Mouse (Mus musculus): ENCODE measurements around the gene Cenpx. TPM values are rescaled to one million over a fixed set of nuclear protein-coding genes. Genes with fewer than 3 reads are reported as not detected.

Gene Cenpx
- polyA plus RNA-seq, 1 experiment from 2014 or later = 118 TPM

DNA sequence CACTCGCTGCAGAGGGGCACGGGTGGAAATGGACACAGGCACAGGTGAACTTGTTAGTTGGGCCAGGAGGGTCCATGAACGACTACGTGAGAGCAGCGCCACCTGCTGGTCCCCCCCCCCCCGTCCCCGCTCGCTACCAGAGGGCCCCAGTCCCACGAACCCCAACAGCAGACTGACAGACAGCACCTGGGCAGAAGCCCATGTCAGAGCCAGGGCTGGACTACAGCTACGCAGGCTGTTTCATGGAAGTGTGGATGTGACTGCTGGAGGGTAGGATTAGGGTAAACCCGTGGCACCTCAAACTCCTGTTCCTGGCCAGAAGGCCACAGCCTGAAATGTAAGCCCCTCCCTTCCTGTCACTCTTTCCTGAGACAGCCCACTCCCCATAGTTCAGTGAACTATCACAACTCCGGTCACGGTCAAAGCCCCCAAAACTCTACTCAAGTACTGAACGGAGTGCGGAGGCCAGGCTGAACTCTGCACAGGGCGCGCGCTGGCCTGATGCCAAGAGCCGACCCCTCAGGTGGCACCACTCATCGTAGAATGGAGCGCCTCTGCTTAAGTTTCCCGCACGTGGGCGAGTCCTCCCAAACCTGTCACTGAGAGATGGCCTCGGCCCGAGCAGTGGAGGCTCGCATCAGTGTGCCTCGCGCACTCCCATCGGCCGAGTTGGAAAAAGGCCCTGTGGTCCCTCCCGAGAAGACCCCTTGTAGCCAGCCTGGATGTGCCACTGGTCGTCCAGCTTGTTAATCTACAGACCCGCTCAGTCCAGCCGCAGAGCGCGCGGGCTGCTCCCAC is 568 bp downstream of the Cenpx start:
- Histone ChIP-seq H3K9ac (replicated peaks; ENCODE audit: low read length) (peak overlapping the region; percentile 56), H3K4me2 (ENCODE audit: low read depth, low read length) (peak overlapping the region; percentile 97), H3K4me1 (ENCODE audit: control insufficient read depth, insufficient read depth, low read length) (peaks cover 5% of the 10 kb centered on the region; the same call in 1 of the 2 replicates), H3K27me3 (ENCODE audit: control insufficient read depth, insufficient read depth, low read length) (no peaks in the 10 kb centered on the region), H3K36me3 (replicated peaks; ENCODE audit: control insufficient read depth, insufficient read depth, low read depth, low read length) (no peaks in the 10 kb centered on the region; the same call in none of the 2 replicates), H3K4me3 (ENCODE audit: low read depth, low read length) (peak overlapping the region; percentile 53), H3K27ac (replicated peaks; ENCODE audit: low read depth, low read length) (no peak overlapping the region), H3K9me3 (replicated peaks; ENCODE audit: control insufficient read depth, low read length) (no peaks in the 10 kb centered on the region)
- peak; percentile 78 for DNase-seq (ENCODE audit: low spot score)
- peak; percentile 69 for ATAC-seq (replicated peaks; ENCODE audit: insufficient number of reproducible peaks, low FRiP score, low TSS enrichment, low read depth)
- under 1% methylated on average over 37 of the region's 38 CpGs for WGBS

DNA sequence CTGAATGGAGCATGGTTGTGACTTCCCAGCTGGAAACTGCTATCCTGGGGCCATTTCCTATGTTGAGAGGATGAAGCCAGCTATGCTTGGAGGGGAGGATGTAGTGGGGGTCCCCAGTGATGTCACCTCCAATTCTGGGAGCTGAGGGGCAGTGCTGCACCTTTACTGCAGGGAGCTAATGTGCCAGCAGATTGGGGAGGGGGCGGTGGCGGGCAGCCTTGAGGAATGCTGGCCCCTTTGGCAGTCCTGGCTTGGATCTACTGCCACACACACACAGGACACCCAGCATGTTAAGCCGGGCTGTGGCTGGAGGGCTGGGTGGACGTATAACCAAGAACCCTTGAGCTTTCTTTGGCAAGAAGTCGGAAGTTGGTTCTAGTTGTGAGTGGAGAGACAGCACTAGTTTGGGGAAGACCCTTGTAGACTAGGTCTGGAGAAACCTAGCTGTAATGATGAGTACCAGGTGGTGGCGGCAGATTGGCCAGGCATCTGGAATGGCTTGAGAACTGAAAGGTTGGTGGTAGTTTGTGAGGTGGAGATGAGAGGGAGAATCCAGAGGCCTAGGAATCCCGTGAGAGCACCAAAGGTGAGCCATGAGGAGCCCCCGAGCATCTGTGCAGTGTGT is 1.4 kb downstream of the Cenpx start:
- WGBS = 57% methylated on average over 8 of the region's 8 CpGs
- H3K4me1 ChIP-seq (ENCODE audit: control insufficient read depth, insufficient read depth, low read length) = peaks cover 9% of the 10 kb centered on the region
- ATAC-seq (replicated peaks; ENCODE audit: insufficient number of reproducible peaks, low FRiP score, low TSS enrichment, low read depth) (no peak), DNase-seq (ENCODE audit: low spot score) (no peak)
- H3K27ac ChIP-seq (replicated peaks; ENCODE audit: low read depth, low read length) = no peak overlapping the region
- no peaks in the 10 kb centered on the region for H3K9me3 ChIP-seq (replicated peaks; ENCODE audit: control insufficient read depth, low read length)
- no peaks in the 10 kb centered on the region; the same call in none of the 2 replicates for H3K36me3 ChIP-seq (replicated peaks; ENCODE audit: control insufficient read depth, insufficient read depth, low read depth, low read length)
- no peak overlapping the region for H3K9ac ChIP-seq (replicated peaks; ENCODE audit: low read length)
- no peak overlapping the region; the same call in 1 of the 2 replicates for H3K4me2 ChIP-seq (ENCODE audit: low read depth, low read length)
- H3K27me3 ChIP-seq (ENCODE audit: control insufficient read depth, insufficient read depth, low read length) = no peaks in the 10 kb centered on the region
- 0 out of 2 replicates have a peak overlapping the region, but pooled peaks have one; percentile 11 for H3K4me3 ChIP-seq (ENCODE audit: low read depth, low read length)

DNA sequence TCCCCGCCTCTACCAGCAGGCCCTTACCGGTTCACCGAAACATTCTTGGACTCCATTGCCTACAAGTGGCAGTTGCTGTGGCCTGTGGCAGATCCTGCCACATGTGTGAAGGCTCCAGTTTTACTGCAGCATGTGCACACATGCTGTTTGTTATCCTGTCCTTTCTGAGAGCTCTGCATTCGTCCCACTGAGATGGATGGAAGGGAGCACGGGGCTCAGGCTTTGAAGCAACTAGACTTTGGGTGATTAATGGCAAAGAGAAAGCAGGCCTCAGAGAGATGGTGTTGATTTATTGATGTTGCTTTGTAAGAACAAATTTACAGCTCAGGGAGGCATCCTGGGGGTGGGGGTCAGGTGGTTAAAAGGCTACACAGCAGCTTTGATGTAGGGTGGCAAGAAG is 2.9 kb downstream of the Cenpx start:
- no peak overlapping the region for H3K4me2 ChIP-seq (ENCODE audit: low read depth, low read length)
- WGBS = 83% methylated on average over 5 of the region's 5 CpGs
- H3K36me3 ChIP-seq (replicated peaks; ENCODE audit: control insufficient read depth, insufficient read depth, low read depth, low read length) = no peaks in the 10 kb centered on the region; the same call in 1 of the 2 replicates
- H3K9me3 ChIP-seq (replicated peaks; ENCODE audit: control insufficient read depth, low read length) = no peaks in the 10 kb centered on the region
- peaks cover 14% of the 10 kb centered on the region for H3K4me1 ChIP-seq (ENCODE audit: control insufficient read depth, insufficient read depth, low read length)
- no peak for DNase-seq (ENCODE audit: low spot score)
- H3K9ac ChIP-seq (replicated peaks; ENCODE audit: low read length) = no peak overlapping the region
- no peak overlapping the region for H3K27ac ChIP-seq (replicated peaks; ENCODE audit: low read depth, low read length)
- no peak for ATAC-seq (replicated peaks; ENCODE audit: insufficient number of reproducible peaks, low FRiP score, low TSS enrichment, low read depth)
- H3K27me3 ChIP-seq (ENCODE audit: control insufficient read depth, insufficient read depth, low read length) = no peaks in the 10 kb centered on the region
- no peak overlapping the region for H3K4me3 ChIP-seq (ENCODE audit: low read depth, low read length)

DNA sequence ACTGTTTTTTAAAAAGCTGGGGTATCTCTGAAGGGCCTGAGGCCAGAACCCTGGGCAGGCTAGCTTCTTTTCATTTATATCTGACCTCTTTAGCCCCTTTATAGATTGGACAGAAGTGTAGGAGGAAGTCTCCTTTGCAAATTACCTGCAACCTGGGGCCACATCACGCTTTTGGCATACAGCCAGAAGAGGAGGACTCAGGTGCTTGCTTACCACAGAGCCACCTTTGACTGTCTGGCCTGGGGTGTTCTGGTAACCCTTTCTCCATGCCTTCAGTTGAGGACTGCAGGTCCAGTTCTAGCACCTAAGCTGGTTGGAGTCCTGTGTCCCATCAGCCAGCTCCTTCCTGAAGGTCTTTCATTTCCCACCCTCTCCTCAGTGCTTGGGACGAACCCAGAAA is 4.0 kb downstream of the Cenpx start:
- Histone ChIP-seq H3K9ac (replicated peaks; ENCODE audit: low read length) (no peak overlapping the region), H3K4me3 (ENCODE audit: low read depth, low read length) (no peak overlapping the region), H3K36me3 (replicated peaks; ENCODE audit: control insufficient read depth, insufficient read depth, low read depth, low read length) (no peaks in the 10 kb centered on the region; the same call in 1 of the 2 replicates), H3K27ac (replicated peaks; ENCODE audit: low read depth, low read length) (no peak overlapping the region), H3K4me1 (ENCODE audit: control insufficient read depth, insufficient read depth, low read length) (peaks cover 21% of the 10 kb centered on the region), H3K27me3 (ENCODE audit: control insufficient read depth, insufficient read depth, low read length) (no peaks in the 10 kb centered on the region), H3K9me3 (replicated peaks; ENCODE audit: control insufficient read depth, low read length) (no peaks in the 10 kb centered on the region), H3K4me2 (ENCODE audit: low read depth, low read length) (no peak overlapping the region)
- WGBS = 89% methylated on average over 2 of the region's 2 CpGs
- ATAC-seq (replicated peaks; ENCODE audit: insufficient number of reproducible peaks, low FRiP score, low TSS enrichment, low read depth) (no peak), DNase-seq (ENCODE audit: low spot score) (no peak)

DNA sequence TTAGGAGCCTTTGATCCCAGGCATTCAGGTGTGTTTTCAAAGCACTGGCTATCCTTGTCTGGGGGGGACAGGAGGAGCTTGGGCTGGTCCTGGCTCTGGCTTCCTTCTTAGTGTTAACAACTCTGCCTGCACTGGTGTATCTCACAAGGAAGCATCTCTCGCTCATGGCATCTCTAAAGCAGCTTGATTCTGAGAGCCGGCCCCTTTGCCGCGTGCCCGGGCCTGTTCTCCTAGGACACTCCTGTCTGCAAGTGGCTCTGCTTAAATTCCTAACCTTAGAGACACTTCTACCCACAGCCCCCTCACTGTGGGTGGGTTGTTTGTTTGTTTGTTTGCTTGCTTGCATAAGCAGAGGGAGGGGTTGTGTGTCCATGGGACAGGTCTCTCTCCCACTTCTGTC is 5.6 kb downstream of the Cenpx start:
- peak overlapping the region; percentile 66 for H3K27ac ChIP-seq (replicated peaks; ENCODE audit: low read depth, low read length)
- DNase-seq (ENCODE audit: low spot score) (peak; percentile 20), ATAC-seq (replicated peaks; ENCODE audit: insufficient number of reproducible peaks, low FRiP score, low TSS enrichment, low read depth) (no peak)
- no peaks in the 10 kb centered on the region; the same call in 1 of the 2 replicates for H3K36me3 ChIP-seq (replicated peaks; ENCODE audit: control insufficient read depth, insufficient read depth, low read depth, low read length)
- no peaks in the 10 kb centered on the region for H3K9me3 ChIP-seq (replicated peaks; ENCODE audit: control insufficient read depth, low read length)
- no peak overlapping the region for H3K4me2 ChIP-seq (ENCODE audit: low read depth, low read length)
- H3K4me1 ChIP-seq (ENCODE audit: control insufficient read depth, insufficient read depth, low read length) = peaks cover 32% of the 10 kb centered on the region
- 0 out of 2 replicates have a peak overlapping the region, but pooled peaks have one; percentile 8 for H3K9ac ChIP-seq (replicated peaks; ENCODE audit: low read length)
- H3K4me3 ChIP-seq (ENCODE audit: low read depth, low read length) = no peak overlapping the region
- H3K27me3 ChIP-seq (ENCODE audit: control insufficient read depth, insufficient read depth, low read length) = no peaks in the 10 kb centered on the region
- WGBS = 35% methylated on average over 5 of the region's 5 CpGs

DNA sequence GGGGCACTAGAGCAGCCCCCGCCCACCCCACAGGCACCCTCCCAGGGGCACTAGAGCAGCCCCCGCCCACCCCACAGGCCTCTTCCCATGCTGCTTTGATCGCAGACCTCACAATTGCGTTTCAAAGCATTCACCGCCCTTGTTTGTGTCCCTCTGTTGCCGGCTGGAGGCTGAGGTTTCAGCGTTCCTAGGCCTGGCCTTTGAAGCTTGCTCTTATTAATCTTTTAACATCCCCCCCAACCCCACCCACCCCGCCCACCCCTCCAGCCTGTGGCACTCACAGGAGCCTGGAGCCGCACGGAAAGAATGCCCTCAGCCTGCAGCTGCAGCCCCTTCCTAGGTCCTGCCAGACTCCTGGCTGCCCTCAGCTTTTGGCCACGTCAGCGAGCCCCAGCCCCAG is 6.3 kb downstream of the Cenpx start:
- Histone ChIP-seq H3K9ac (replicated peaks; ENCODE audit: low read length) (0 out of 2 replicates have a peak overlapping the region, but pooled peaks have one; percentile 22), H3K36me3 (replicated peaks; ENCODE audit: control insufficient read depth, insufficient read depth, low read depth, low read length) (no peaks in the 10 kb centered on the region; the same call in 1 of the 2 replicates), H3K4me3 (ENCODE audit: low read depth, low read length) (no peak overlapping the region), H3K27me3 (ENCODE audit: control insufficient read depth, insufficient read depth, low read length) (no peaks in the 10 kb centered on the region), H3K27ac (replicated peaks; ENCODE audit: low read depth, low read length) (peak overlapping the region; percentile 66), H3K9me3 (replicated peaks; ENCODE audit: control insufficient read depth, low read length) (no peaks in the 10 kb centered on the region), H3K4me1 (ENCODE audit: control insufficient read depth, insufficient read depth, low read length) (peaks cover 32% of the 10 kb centered on the region), H3K4me2 (ENCODE audit: low read depth, low read length) (no peak overlapping the region; the same call in 1 of the 2 replicates)
- peak; percentile 61 for DNase-seq (ENCODE audit: low spot score)
- no peak for ATAC-seq (replicated peaks; ENCODE audit: insufficient number of reproducible peaks, low FRiP score, low TSS enrichment, low read depth)
- WGBS = 3% methylated on average over 11 of the region's 12 CpGs

DNA sequence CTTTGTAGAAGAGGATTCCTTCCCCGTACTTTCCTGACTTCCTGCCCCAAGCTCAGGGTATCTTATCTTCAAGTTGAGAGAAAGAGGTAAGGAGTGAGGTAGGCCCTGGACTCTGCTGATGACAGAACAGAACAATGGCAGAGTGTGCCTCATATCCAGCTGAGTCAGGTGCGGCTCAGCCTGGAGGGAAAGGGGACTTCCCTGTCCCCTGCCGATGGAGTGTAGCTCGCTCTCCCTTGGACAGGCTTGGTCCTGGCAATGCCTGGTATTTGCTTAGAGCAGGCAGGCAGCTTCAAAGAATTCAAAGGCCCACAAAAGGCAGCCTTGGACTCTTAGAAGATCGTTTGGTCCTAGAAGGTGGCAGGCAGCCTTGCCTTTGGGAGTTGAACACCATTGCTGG is 7.4 kb downstream of the Cenpx start:
- ATAC-seq (replicated peaks; ENCODE audit: insufficient number of reproducible peaks, low FRiP score, low TSS enrichment, low read depth) = no peak
- no peak overlapping the region for H3K4me3 ChIP-seq (ENCODE audit: low read depth, low read length)
- no peaks in the 10 kb centered on the region for H3K27me3 ChIP-seq (ENCODE audit: control insufficient read depth, insufficient read depth, low read length)
- H3K4me2 ChIP-seq (ENCODE audit: low read depth, low read length) = no peak overlapping the region
- peaks cover 32% of the 10 kb centered on the region for H3K4me1 ChIP-seq (ENCODE audit: control insufficient read depth, insufficient read depth, low read length)
- H3K9ac ChIP-seq (replicated peaks; ENCODE audit: low read length) = no peak overlapping the region
- WGBS = 74% methylated on average over 5 of the region's 5 CpGs
- peak overlapping the region; percentile 23; the same call in 1 of the 2 replicates for H3K27ac ChIP-seq (replicated peaks; ENCODE audit: low read depth, low read length)
- H3K9me3 ChIP-seq (replicated peaks; ENCODE audit: control insufficient read depth, low read length) = no peaks in the 10 kb centered on the region
- DNase-seq (ENCODE audit: low spot score) = no peak
- H3K36me3 ChIP-seq (replicated peaks; ENCODE audit: control insufficient read depth, insufficient read depth, low read depth, low read length) = no peaks in the 10 kb centered on the region; the same call in none of the 2 replicates

Data from embryonic facial prominence, embryonic 11.5 days (tissue).